Mouse (Mus musculus) testis, adult 2 months (tissue): ENCODE data around the gene Cage1.

ENCODE experiments used
- CTCF ChIP-seq: fragments of 200-500 bp; IDR thresholded peaks from 2 replicates; pipeline ENCODE4 v1.5.1; 2012; ENCODE audit warnings: low read depth, mild to moderate bottlenecking, inconsistent platforms, low read length, moderate library complexity; ENCODE audit not compliant: control insufficient read depth, insufficient read depth, insufficient replicate concordance
- POLR2A ChIP-seq: fragments of 200-500 bp; IDR thresholded peaks from 2 replicates; pipeline ENCODE4 v1.6.1; 2012; ENCODE audit warnings: low read depth, mild to moderate bottlenecking, inconsistent platforms, low read length, moderate library complexity; ENCODE audit not compliant: control insufficient read depth

- TF ChIP-seq CTCF (no peak), POLR2A (no peak)
Measured at GRCm38 (mm10) chr13:37994405-37994749, 42.5 kb downstream of the Cage1 start.
